Mouse (Mus musculus): ENCODE results near the gene Ptprg.
A peak's percentile ranks its signal among the peaks of the same experiment; 100 is the strongest.
"Not testable (repeated sequence)": the region's sequence is repeated elsewhere in the genome, so short reads cannot be mapped to it uniquely, and the experiment has no call there.

Gene Ptprg

GRCm38 (mm10) chr14:12180116-12180515 is 626.8 kb downstream of the Ptprg start:
- no peak for DNase-seq

GRCm38 (mm10) chr14:12185040-12185439 is 631.7 kb downstream of the Ptprg start:
- DNase-seq = no peak

GRCm38 (mm10) chr14:12188352-12188751 is 635.0 kb downstream of the Ptprg start:
- DNase-seq = no peak

GRCm38 (mm10) chr14:12189266-12189665 is 635.9 kb downstream of the Ptprg start:
- no peak for DNase-seq

GRCm38 (mm10) chr14:12189717-12190600 is 636.6 kb downstream of the Ptprg start:
- no peak for DNase-seq

- no peak for DNase-seq
These were observed 637.7 kb downstream of the Ptprg start for GRCm38 (mm10) chr14:12191076-12191475.

GRCm38 (mm10) chr14:12198735-12199134 is 645.4 kb downstream of the Ptprg start:
- DNase-seq = no peak

GRCm38 (mm10) chr14:12199956-12200950 is 646.9 kb downstream of the Ptprg start:
- peak; percentile 9 for DNase-seq

- no peak for DNase-seq
These were observed 648.9 kb downstream of the Ptprg start for GRCm38 (mm10) chr14:12202214-12202613.

GRCm38 (mm10) chr14:12203081-12203480 is 649.7 kb downstream of the Ptprg start:
- no peak for DNase-seq

GRCm38 (mm10) chr14:12206138-12206537 is 652.8 kb downstream of the Ptprg start:
- no peak for DNase-seq

GRCm38 (mm10) chr14:12208554-12208953 is 655.2 kb downstream of the Ptprg start:
- DNase-seq = no peak

GRCm38 (mm10) chr14:12218544-12219150 is 665.3 kb downstream of the Ptprg start:
- DNase-seq = no peak

GRCm38 (mm10) chr14:12219877-12220276 is 666.5 kb downstream of the Ptprg start:
- DNase-seq = no peak

GRCm38 (mm10) chr14:12220540-12220939 is 667.2 kb downstream of the Ptprg start:
- DNase-seq = no peak

- no peak for DNase-seq
These were observed 668.2 kb downstream of the Ptprg start for GRCm38 (mm10) chr14:12221571-12221970.

GRCm38 (mm10) chr14:12243726-12244125 is 690.4 kb downstream of the Ptprg start:
- DNase-seq = no peak

GRCm38 (mm10) chr14:12276031-12276430 is 722.7 kb downstream of the Ptprg start:
- no peak for DNase-seq

GRCm38 (mm10) chr14:12283641-12284040 is 730.3 kb downstream of the Ptprg start, which contains the start of gene Gm49355:
Gene Gm49355, plus strand, starts transcription at chr14:12283976.
- no peak for DNase-seq

- peak; percentile 78 for DNase-seq
These were observed 731.0 kb downstream of the Ptprg start, which contains the start of gene 3830406C13Rik for GRCm38 (mm10) chr14:12284141-12284912. Gene 3830406C13Rik, plus strand, starts transcription at chr14:12284173.

GRCm38 (mm10) chr14:12289747-12290146 is 736.4 kb downstream of the Ptprg start:
- not testable (repeated sequence) for DNase-seq
